Mouse (Mus musculus) gastrocnemius, adult 2 months (tissue): ENCODE results near the gene Homer3. TPM values are rescaled to one million over a fixed set of nuclear protein-coding genes. Genes with fewer than 3 reads are reported as not detected.

Experiments
- DNase-seq: peaks from one replicate; pipeline ENCODE4 v3.0.0; 2022
- H3K27ac ChIP-seq: fragments of 200-600 bp; 2 replicates; pipeline ENCODE4 v1.8.1; 2022; ENCODE audit warnings: mild to moderate bottlenecking
- H3K4me3 ChIP-seq: fragments of 200-600 bp; 2 replicates; pipeline ENCODE4 v1.8.1; 2022; ENCODE audit warnings: mild to moderate bottlenecking, moderate library complexity
- CTCF ChIP-seq: fragments of 200-600 bp; IDR thresholded peaks from 2 replicates; pipeline ENCODE4 v1.8.1; 2022; ENCODE audit warnings: antibody characterized with exemption, mild to moderate bottlenecking, moderate library complexity
- intact Hi-C: fragments of 180-260 bp; cut with DNase I; formaldehyde crosslinking; loops from one replicate; pipeline ENCODE4 v1.15.1; 2025
- total RNA-seq, 2 experiments: library from RNA; stranded (reverse); gene quantifications; 2 replicates each; pipeline ENCODE4 v1.2.3; 2021

Gene Homer3
- total RNA-seq, 2 experiments from 2014 or later: 3.8 to 4.3 TPM

- H3K4me3 ChIP-seq: no peak overlapping the region
- intact Hi-C loops: no loop called here
- no peak for DNase-seq
- no peak overlapping the region for H3K27ac ChIP-seq
- TF ChIP-seq CTCF: no peak
These were observed 47.5 kb downstream of the Homer3 start for GRCm38 (mm10) chr8:70329835-70330740.

- intact Hi-C loops: no loop called here
These were observed 48.2 kb downstream of the Homer3 start for GRCm38 (mm10) chr8:70330741-70331364.

GRCm38 (mm10) chr8:70331526-70331925, 48.9 kb downstream of the Homer3 start:
- no peak for TF ChIP-seq CTCF
- intact Hi-C loops: no loop called here
- no peak overlapping the region for H3K4me3 ChIP-seq
- H3K27ac ChIP-seq: no peak overlapping the region
- DNase-seq: no peak

More at GRCm38 (mm10) chr8:70330741-70331364, 48.2 kb downstream of the Homer3 start:
- peak; percentile 51 for DNase-seq
- Histone ChIP-seq H3K27ac (no peak overlapping the region), H3K4me3 (no peak overlapping the region)
- TF ChIP-seq CTCF: peak; percentile 14; the same call in 1 of the 2 replicates

GRCm38 (mm10) chr8:70332070-70332877, 49.6 kb downstream of the Homer3 start:
- TF ChIP-seq CTCF: peak; percentile 97
- intact Hi-C loops: no loop called here
- Histone ChIP-seq H3K4me3 (no peak overlapping the region; the same call in 1 of the 2 replicates), H3K27ac (no peak overlapping the region)
- DNase-seq: peak; percentile 85

GRCm38 (mm10) chr8:70332878-70333202, 50.2 kb downstream of the Homer3 start:
- no peak for TF ChIP-seq CTCF
- DNase-seq: no peak
- Histone ChIP-seq H3K4me3 (no peak overlapping the region), H3K27ac (no peak overlapping the region)
- intact Hi-C loops: no loop called here

GRCm38 (mm10) chr8:70338931-70339330, 56.3 kb downstream of the Homer3 start:
- Histone ChIP-seq H3K27ac (no peak overlapping the region), H3K4me3 (no peak overlapping the region)
- intact Hi-C loops: no loop called here
- no peak for DNase-seq
- no peak for TF ChIP-seq CTCF

- intact Hi-C loops: loop anchor here (5.0 kb wide), 1 partner anchor 167 kb away; the partner anchor contains the start of gene Rex1bd
- H3K4me3 ChIP-seq: no peak overlapping the region
- peak; percentile 44 for DNase-seq
- no peak for TF ChIP-seq CTCF
- peak overlapping the region; percentile 66 for H3K27ac ChIP-seq
These were observed 58.0 kb downstream of the Homer3 start for GRCm38 (mm10) chr8:70340659-70341058.

- Histone ChIP-seq H3K27ac (no peak overlapping the region), H3K4me3 (no peak overlapping the region)
- DNase-seq: no peak
- TF ChIP-seq CTCF: no peak
- intact Hi-C loops: loop anchor here (5.0 kb wide), 1 partner anchor 165 kb away; the partner anchor contains the start of gene Rex1bd
These were observed 59.4 kb downstream of the Homer3 start for GRCm38 (mm10) chr8:70342007-70342406.

GRCm38 (mm10) chr8:70343076-70343475, 60.4 kb downstream of the Homer3 start:
- Histone ChIP-seq H3K4me3 (no peak overlapping the region), H3K27ac (0 out of 2 replicates have a peak overlapping the region, but pooled peaks have one; percentile 16)
- DNase-seq: no peak
- no peak for TF ChIP-seq CTCF
- intact Hi-C loops: loop anchor here (5.0 kb wide), 1 partner anchor 164 kb away; the partner anchor contains the start of gene Rex1bd

GRCm38 (mm10) chr8:70343696-70344095, 61.1 kb downstream of the Homer3 start:
- Histone ChIP-seq H3K4me3 (no peak overlapping the region), H3K27ac (no peak overlapping the region)
- peak; percentile 61 for TF ChIP-seq CTCF
- intact Hi-C loops: loop anchor here (5.0 kb wide), 1 partner anchor 164 kb away; the partner anchor contains the start of gene Rex1bd
- DNase-seq: peak; percentile 52

Other genes with a start within 250 kb of the Homer3 start
- gene Mau2, start 240.1 kb upstream of the Homer3 start, total RNA-seq: 10 to 100 TPM; 24.8 to 31.0 TPM
- 10 to 100 TPM; 16.8 to 21.0 TPM for gene Sugp1, start 240.0 kb upstream of the Homer3 start, total RNA-seq
- gene Tm6sf2, start 209.9 kb upstream of the Homer3 start, total RNA-seq: 1 to 10 TPM in 1 of 2 experiments, under 1 TPM in 1; 0.33 to 1.0 TPM
- gene Hapln4, start 199.4 kb upstream of the Homer3 start, total RNA-seq: under 1 TPM in 1 of 2 experiments, not detected in 1; 0.08 TPM
- gene Ncan, start 162.0 kb upstream of the Homer3 start, total RNA-seq: not detected
- gene Nr2c2ap, start 151.5 kb upstream of the Homer3 start, total RNA-seq: 1 to 10 TPM; 4.3 to 6.5 TPM
- 10 to 100 TPM in 1 of 2 experiments, 1 to 10 TPM in 1; 7.5 to 10.7 TPM for gene Rfxank, start 143.7 kb upstream of the Homer3 start, total RNA-seq
- gene Borcs8, start 143.3 kb upstream of the Homer3 start, total RNA-seq: 10 to 100 TPM; 11.6 to 14.8 TPM
- gene Mef2b, start 143.1 kb upstream of the Homer3 start, total RNA-seq: under 1 TPM; 0.31 to 0.56 TPM
- 10 to 100 TPM; 81.1 to 86.2 TPM for gene Tmem161a, start 110.5 kb upstream of the Homer3 start, total RNA-seq
- gene Slc25a42, start 70.5 kb upstream of the Homer3 start, total RNA-seq: 10 to 100 TPM; 27.5 to 33.3 TPM
- gene Sugp2, start 48.6 kb upstream of the Homer3 start, total RNA-seq: 10 to 100 TPM; 41.8 to 50.7 TPM
- 1 to 10 TPM; 7.6 to 9.7 TPM for gene Armc6, start 48.4 kb upstream of the Homer3 start, total RNA-seq
- 10 to 100 TPM; 29.9 to 30.0 TPM for gene Ddx49, start 19.7 kb downstream of the Homer3 start, total RNA-seq
- 100 to 1,000 TPM; 118 to 128 TPM for gene Cope, start 19.7 kb downstream of the Homer3 start, total RNA-seq
- 10 to 100 TPM; 14.0 to 23.3 TPM for gene Cers1, start 32.9 kb downstream of the Homer3 start, total RNA-seq
- 1 to 10 TPM in 1 of 2 experiments, not detected in 1; 1.0 TPM for gene Gdf1, start 47.0 kb downstream of the Homer3 start, total RNA-seq
- gene Upf1, start 70.5 kb downstream of the Homer3 start, total RNA-seq: 10 to 100 TPM; 28.1 to 35.1 TPM
- gene Comp, start 90.7 kb downstream of the Homer3 start, total RNA-seq: 10 to 100 TPM in 1 of 2 experiments, 1 to 10 TPM in 1; 5.5 to 31.2 TPM
- 1 to 10 TPM; 8.9 to 9.5 TPM for gene Crtc1, start 156.8 kb downstream of the Homer3 start, total RNA-seq
- gene Klhl26, start 194.1 kb downstream of the Homer3 start, total RNA-seq: 1 to 10 TPM; 6.7 to 8.5 TPM
- gene Tmem59l, start 204.5 kb downstream of the Homer3 start, total RNA-seq: not detected
- 1 to 10 TPM; 2.5 to 3.2 TPM for gene Crlf1, start 210.3 kb downstream of the Homer3 start, total RNA-seq
- 100 to 1,000 TPM; 146 to 148 TPM for gene Rex1bd, start 223.9 kb downstream of the Homer3 start, total RNA-seq
- 100 to 1,000 TPM; 777 to 924 TPM for gene Uba52, start 228.0 kb downstream of the Homer3 start, total RNA-seq
- gene Fkbp8, start 244.9 kb downstream of the Homer3 start, total RNA-seq: 100 to 1,000 TPM; 108 to 112 TPM
- gene Kxd1, start 245.1 kb downstream of the Homer3 start, total RNA-seq: 10 to 100 TPM; 70.4 to 83.9 TPM